Mouse (Mus musculus): ENCODE results near the gene Asb2. TPM values are rescaled to one million over a fixed set of nuclear protein-coding genes. Genes with fewer than 3 reads are reported as not detected.

Gene Asb2
- total and polyA plus RNA-seq, 2 experiments from 2014 or later, result 0.93 to 1.9 TPM

DNA sequence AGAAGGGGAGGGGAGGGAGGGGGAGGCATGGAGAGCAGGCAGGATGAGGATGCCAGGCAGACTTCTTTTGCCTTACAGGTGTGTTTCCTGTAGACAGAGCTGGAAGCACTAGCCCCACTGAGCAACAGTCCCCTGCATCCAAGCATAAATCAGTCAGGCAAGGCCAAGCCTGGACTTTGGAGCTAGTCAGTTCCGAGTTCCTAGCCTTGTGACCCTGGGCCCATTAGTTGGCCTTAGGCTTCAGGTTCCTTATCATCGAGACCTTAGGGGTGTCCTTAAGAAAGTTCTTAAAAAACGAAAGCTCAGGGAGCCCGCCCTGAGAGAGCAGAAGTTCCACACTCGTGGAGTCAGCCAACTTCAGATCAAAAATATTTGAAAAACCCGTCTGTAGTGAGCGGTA is 10.9 kb downstream of the Asb2 start:
- WGBS, result 91% methylated on average over 7 of the region's 7 CpGs

DNA sequence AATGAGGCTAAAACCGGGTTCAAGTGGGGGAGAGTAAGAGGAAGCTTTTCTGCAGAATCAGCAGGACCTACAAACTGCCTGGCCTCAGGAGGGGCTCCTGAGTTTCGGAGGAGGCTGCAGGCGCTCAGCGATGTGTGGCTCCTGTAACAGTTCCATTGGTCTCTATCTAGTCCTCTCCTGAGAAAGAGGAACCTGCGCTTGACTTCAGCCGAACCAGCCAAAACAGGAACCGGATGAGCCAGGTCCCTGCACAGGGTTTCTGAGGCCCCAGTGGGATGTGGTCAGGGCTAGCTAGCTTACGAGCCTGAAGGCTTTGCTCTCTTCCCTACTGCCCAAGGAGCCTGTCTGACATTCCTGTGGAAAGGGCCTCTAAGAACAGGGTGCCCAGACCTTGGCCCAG is 12.3 kb downstream of the Asb2 start:
- H3K4me1 ChIP-seq (ENCODE audit: insufficient read depth, low read length), result no peaks in the 10 kb centered on the region
- H3K9me3 ChIP-seq (ENCODE audit: low read length), result no peaks in the 10 kb centered on the region
- H3K36me3 ChIP-seq (ENCODE audit: insufficient read depth, low read length), result no peaks in the 10 kb centered on the region
- ATAC-seq (ENCODE audit: low FRiP score) (no peak), DNase-seq (ENCODE audit: low spot score) (no peak)
- H3K4me2 ChIP-seq (ENCODE audit: low read depth, low read length, poor library complexity, severe bottlenecking), result no peak overlapping the region
- no peak overlapping the region for H3K9ac ChIP-seq (replicated peaks; ENCODE audit: low read length, poor library complexity, severe bottlenecking)
- no peak overlapping the region for H3K4me3 ChIP-seq (ENCODE audit: low read depth, low read length)
- TF ChIP-seq CTCF (IDR thresholded peaks at IDR 0.05), result no peak
- WGBS, result 77% methylated on average over 8 of the region's 8 CpGs
- no peak overlapping the region for H3K27ac ChIP-seq (ENCODE audit: low read depth, low read length)
- no peaks in the 10 kb centered on the region for H3K27me3 ChIP-seq (ENCODE audit: insufficient read depth, low read length)

More for the DNA sequence above, 10.9 kb downstream of the Asb2 start:
- ATAC-seq (ENCODE audit: low FRiP score) (no peak), DNase-seq (ENCODE audit: low spot score) (no peak)
- Histone ChIP-seq H3K36me3 (ENCODE audit: insufficient read depth, low read length) (no peaks in the 10 kb centered on the region), H3K4me2 (ENCODE audit: low read depth, low read length, poor library complexity, severe bottlenecking) (no peak overlapping the region), H3K27me3 (ENCODE audit: insufficient read depth, low read length) (no peaks in the 10 kb centered on the region), H3K4me1 (ENCODE audit: insufficient read depth, low read length) (no peaks in the 10 kb centered on the region), H3K9ac (replicated peaks; ENCODE audit: low read length, poor library complexity, severe bottlenecking) (no peak overlapping the region), H3K27ac (ENCODE audit: low read depth, low read length) (no peak overlapping the region), H3K4me3 (ENCODE audit: low read depth, low read length) (no peak overlapping the region), H3K9me3 (ENCODE audit: low read length) (no peaks in the 10 kb centered on the region)
- TF ChIP-seq CTCF (IDR thresholded peaks at IDR 0.05), result no peak

DNA sequence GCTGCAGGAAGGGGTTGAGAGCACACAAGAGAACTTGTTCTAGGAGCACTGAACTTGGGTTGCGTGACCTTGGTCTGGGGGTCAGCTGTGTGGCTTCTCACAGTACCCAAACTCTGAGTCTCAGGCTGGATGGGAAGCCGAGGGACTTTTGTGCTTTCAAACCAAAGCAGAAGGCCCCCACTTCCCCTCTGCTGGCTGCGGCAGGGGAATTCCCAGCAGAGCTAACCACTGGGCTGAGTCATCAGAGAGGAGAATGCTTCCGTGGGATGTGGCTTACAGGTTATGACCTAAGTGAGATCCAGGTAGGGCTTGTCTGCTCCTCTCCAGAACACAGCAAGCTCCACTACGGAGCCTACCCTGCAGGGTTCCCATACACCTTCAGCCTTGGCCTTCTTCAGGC is 14.6 kb downstream of the Asb2 start:
- no peaks in the 10 kb centered on the region for H3K27me3 ChIP-seq (ENCODE audit: insufficient read depth, low read length)
- ATAC-seq (ENCODE audit: low FRiP score) (no peak), DNase-seq (ENCODE audit: low spot score) (no peak)
- no peak overlapping the region for H3K27ac ChIP-seq (ENCODE audit: low read depth, low read length)
- no peaks in the 10 kb centered on the region for H3K36me3 ChIP-seq (ENCODE audit: insufficient read depth, low read length)
- H3K9ac ChIP-seq (replicated peaks; ENCODE audit: low read length, poor library complexity, severe bottlenecking), result no peak overlapping the region
- no peaks in the 10 kb centered on the region for H3K9me3 ChIP-seq (ENCODE audit: low read length)
- no peak for TF ChIP-seq CTCF (IDR thresholded peaks at IDR 0.05)
- 93% methylated on average over 5 of the region's 5 CpGs for WGBS
- H3K4me3 ChIP-seq (ENCODE audit: low read depth, low read length), result no peak overlapping the region
- no peaks in the 10 kb centered on the region for H3K4me1 ChIP-seq (ENCODE audit: insufficient read depth, low read length)
- no peak overlapping the region for H3K4me2 ChIP-seq (ENCODE audit: low read depth, low read length, poor library complexity, severe bottlenecking)

DNA sequence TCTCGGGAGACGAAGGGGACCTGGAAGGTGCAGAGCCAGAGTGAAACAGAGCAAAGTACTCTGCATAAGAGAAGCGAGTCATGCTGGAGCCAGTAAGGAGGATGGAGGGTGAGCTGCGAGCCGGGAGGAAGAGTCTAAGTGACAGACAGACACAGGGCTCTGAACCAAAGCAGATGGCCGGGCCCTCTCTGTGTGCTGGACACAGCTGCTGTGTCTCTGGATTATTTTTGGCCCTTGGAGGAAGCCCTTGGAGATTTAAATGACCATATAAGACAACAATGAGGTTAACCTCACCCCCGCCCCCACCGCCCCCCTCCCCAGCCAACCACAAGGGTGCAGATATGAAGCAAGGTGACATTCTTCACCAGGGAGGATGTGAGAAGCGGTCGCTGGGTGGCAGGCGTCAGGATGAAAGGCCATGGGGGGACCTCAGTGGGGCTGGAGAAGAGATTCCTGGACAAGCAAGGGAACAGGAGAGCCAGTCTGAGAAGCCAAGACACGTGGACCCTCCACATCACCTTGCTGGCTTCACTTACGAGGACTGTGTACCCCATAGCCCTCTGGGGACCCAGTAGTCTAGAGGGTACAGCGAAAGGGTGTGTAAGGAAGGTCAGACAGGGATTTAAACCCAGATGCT is 17.5 kb downstream of the Asb2 start:
- DNase-seq (ENCODE audit: low spot score), result peak; percentile 10
- no peak overlapping the region for H3K9ac ChIP-seq (replicated peaks; ENCODE audit: low read length, poor library complexity, severe bottlenecking)
- H3K4me2 ChIP-seq (ENCODE audit: low read depth, low read length, poor library complexity, severe bottlenecking), result no peak overlapping the region
- H3K9me3 ChIP-seq (ENCODE audit: low read length), result no peaks in the 10 kb centered on the region
- H3K4me3 ChIP-seq (ENCODE audit: low read depth, low read length), result no peak overlapping the region
- no peaks in the 10 kb centered on the region for H3K36me3 ChIP-seq (ENCODE audit: insufficient read depth, low read length)
- H3K27me3 ChIP-seq (ENCODE audit: insufficient read depth, low read length), result no peaks in the 10 kb centered on the region
- 82% methylated on average over 14 of the region's 14 CpGs for WGBS
- ATAC-seq (ENCODE audit: low FRiP score), result no peak
- no peak for TF ChIP-seq CTCF (IDR thresholded peaks at IDR 0.05)
- no peaks in the 10 kb centered on the region for H3K4me1 ChIP-seq (ENCODE audit: insufficient read depth, low read length)
- no peak overlapping the region for H3K27ac ChIP-seq (ENCODE audit: low read depth, low read length)

DNA sequence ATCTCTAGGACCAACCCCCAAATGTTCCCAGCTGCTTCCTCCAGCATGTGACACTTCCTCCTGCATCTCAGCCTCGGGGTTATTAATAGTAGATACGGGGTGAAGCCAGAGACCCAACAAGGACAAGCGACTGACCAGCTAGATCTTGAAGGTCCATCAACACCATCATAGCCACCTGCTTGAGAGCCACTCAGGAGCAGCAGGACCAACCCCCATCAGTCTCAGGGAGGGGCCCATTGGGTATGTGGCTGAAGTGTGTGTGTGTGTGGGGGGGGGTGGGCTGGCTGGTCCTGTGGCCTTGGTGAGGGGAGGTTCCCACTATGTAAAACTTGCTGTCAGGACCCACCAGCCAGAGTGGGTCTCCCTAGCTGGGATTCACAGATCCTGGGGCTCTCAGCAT is 19.0 kb downstream of the Asb2 start:
- Histone ChIP-seq H3K4me2 (ENCODE audit: low read depth, low read length, poor library complexity, severe bottlenecking) (no peak overlapping the region), H3K9ac (replicated peaks; ENCODE audit: low read length, poor library complexity, severe bottlenecking) (no peak overlapping the region), H3K4me1 (ENCODE audit: insufficient read depth, low read length) (no peaks in the 10 kb centered on the region), H3K27ac (ENCODE audit: low read depth, low read length) (no peak overlapping the region), H3K27me3 (ENCODE audit: insufficient read depth, low read length) (no peaks in the 10 kb centered on the region), H3K4me3 (ENCODE audit: low read depth, low read length) (no peak overlapping the region), H3K9me3 (ENCODE audit: low read length) (no peaks in the 10 kb centered on the region), H3K36me3 (ENCODE audit: insufficient read depth, low read length) (no peaks in the 10 kb centered on the region)
- ATAC-seq (ENCODE audit: low FRiP score) (no peak), DNase-seq (ENCODE audit: low spot score) (no peak)
- no peak for TF ChIP-seq CTCF (IDR thresholded peaks at IDR 0.05)
- WGBS, result 79% methylated on average over 3 of the region's 3 CpGs

DNA sequence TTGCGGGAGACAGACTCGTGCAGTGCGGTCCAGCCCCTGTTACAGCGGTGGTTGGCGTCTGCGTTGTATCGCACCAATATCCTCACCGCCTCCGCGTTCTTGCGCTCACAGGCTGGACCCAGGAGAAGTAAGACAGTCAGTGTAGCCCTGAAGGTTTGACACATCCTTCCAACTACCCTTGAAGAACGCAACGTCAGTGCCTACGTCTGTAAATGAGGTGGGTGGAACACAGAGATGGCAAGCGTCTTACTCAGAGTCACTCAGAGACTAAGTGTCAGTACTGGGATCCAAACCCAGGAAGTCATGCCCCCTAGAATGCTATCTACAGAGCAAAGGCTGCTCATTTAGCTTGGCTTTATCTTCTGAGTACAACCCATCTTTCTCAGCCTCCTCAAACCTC is 22.4 kb downstream of the Asb2 start:
- no peak overlapping the region for H3K4me3 ChIP-seq (ENCODE audit: low read depth, low read length)
- H3K4me1 ChIP-seq (ENCODE audit: insufficient read depth, low read length), result no peaks in the 10 kb centered on the region
- 96% methylated on average over 15 of the region's 15 CpGs for WGBS
- no peaks in the 10 kb centered on the region for H3K36me3 ChIP-seq (ENCODE audit: insufficient read depth, low read length)
- no peak for DNase-seq (ENCODE audit: low spot score)
- H3K4me2 ChIP-seq (ENCODE audit: low read depth, low read length, poor library complexity, severe bottlenecking), result no peak overlapping the region
- no peaks in the 10 kb centered on the region for H3K9me3 ChIP-seq (ENCODE audit: low read length)
- TF ChIP-seq CTCF (IDR thresholded peaks at IDR 0.05), result no peak
- H3K9ac ChIP-seq (replicated peaks; ENCODE audit: low read length, poor library complexity, severe bottlenecking), result no peak overlapping the region
- ATAC-seq (ENCODE audit: low FRiP score), result no peak
- H3K27me3 ChIP-seq (ENCODE audit: insufficient read depth, low read length), result no peaks in the 10 kb centered on the region
- H3K27ac ChIP-seq (ENCODE audit: low read depth, low read length), result no peak overlapping the region

All from midbrain, postnatal 0 days (tissue).